In the genomic region with DNA sequence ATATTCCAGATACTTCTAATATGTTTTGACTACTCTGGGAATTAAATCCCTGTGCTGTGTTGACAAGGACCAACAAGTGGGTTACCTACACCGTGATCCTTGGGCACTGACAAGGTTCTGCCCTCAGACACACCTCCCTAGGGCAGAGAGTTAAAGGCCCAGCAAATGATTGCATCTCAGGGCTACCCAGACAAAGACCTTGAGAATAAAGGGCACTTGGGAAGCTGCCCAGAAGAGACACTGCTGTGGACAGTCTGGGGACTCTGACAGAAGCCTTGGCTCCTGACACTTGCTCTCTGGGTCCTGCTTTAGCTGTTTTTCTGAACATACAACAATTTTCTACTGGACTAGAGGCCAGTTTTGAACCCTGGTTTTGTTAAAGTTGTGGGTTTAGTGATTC, we compare ENCODE assay signal across 19 mouse cellular contexts. TPM values are rescaled to one million over a fixed set of nuclear protein-coding genes. Genes with fewer than 3 reads are reported as not detected.
A peak's percentile ranks its signal among the peaks of the same experiment; 100 is the strongest.
DNase-seq lines count a peak whose midpoint lies in the region; ATAC-seq and TF ChIP-seq lines count a peak whose summit lies in the region.
"Had no signal": no experiment of that assay in that cellular context is flagged by ENCODE, and none has a peak within 500 bp of the region (broad histone marks: within the 10 kb centered on the region; RNA-seq: fewer than 3 reads in every experiment).

No protein-coding gene starts in this region.

- ATAC-seq in forebrain, embryonic 12.5 days (ENCODE audit: low FRiP score): no peak
- ATAC-seq in embryonic facial prominence, embryonic 12.5 days (ENCODE audit: insufficient number of reproducible peaks, insufficient read depth, low FRiP score, low TSS enrichment): no peak
- no peak for ATAC-seq in stomach, postnatal 0 days (ENCODE audit: low FRiP score, low TSS enrichment)
- ATAC-seq: hindbrain, embryonic 16.5 days; midbrain, embryonic 15.5 days had no signal

- intact Hi-C loops in gastrocnemius, adult 2 months (cut with DNase I): no loop called here

- no peak overlapping the region for H3K9ac ChIP-seq in forebrain, embryonic 12.5 days
- no peak overlapping the region for H3K9ac ChIP-seq in embryonic facial prominence, embryonic 12.5 days
- H3K9ac ChIP-seq in stomach, postnatal 0 days (ENCODE audit: low read length): no peak overlapping the region
- H3K9ac ChIP-seq: limb, embryonic 12.5 days; midbrain, embryonic 15.5 days had no signal

- no peak for TF ChIP-seq CTCF in gastrocnemius, adult 2 months (IDR thresholded peaks at IDR 0.05)
- TF ChIP-seq CTCF in stomach, postnatal 0 days (IDR thresholded peaks at IDR 0.05; ENCODE audit: low read depth): no peak

- no peaks in the 10 kb centered on the region for H3K36me3 ChIP-seq in forebrain, embryonic 10.5 days (replicated peaks)
- H3K36me3 ChIP-seq in forebrain, embryonic 12.5 days (replicated peaks): no peaks in the 10 kb centered on the region
- no peaks in the 10 kb centered on the region for H3K36me3 ChIP-seq in embryonic facial prominence, embryonic 12.5 days
- H3K36me3 ChIP-seq in stomach, postnatal 0 days (ENCODE audit: control insufficient read depth, insufficient read depth, low read length): no peaks in the 10 kb centered on the region
- H3K36me3 ChIP-seq: limb, embryonic 12.5 days; midbrain, embryonic 15.5 days had no signal

- WGBS in forebrain, embryonic 10.5 days: 68% methylated on average over 1 of the region's 1 CpGs
- WGBS in forebrain, embryonic 12.5 days: 86% methylated on average over 1 of the region's 1 CpGs
- WGBS in embryonic facial prominence, embryonic 12.5 days: 9% methylated on average over 1 of the region's 1 CpGs
- 19% methylated on average over 1 of the region's 1 CpGs for WGBS in stomach, postnatal 0 days

- DNase-seq in forebrain, embryonic 10.5 days (ENCODE audit: extremely low spot score, low spot score): no peak
- peak; percentile 88 to 95 for DNase-seq in adrenal gland, adult (ENCODE audit: inconsistent age in 2 of 2, low spot score in 1 of 2)
- peak; percentile 63 for DNase-seq in kidney, postnatal 10 days
- no peak for DNase-seq in thymus, postnatal 10 days (ENCODE audit: low spot score in 2 of 2)
- no peak for DNase-seq in gastrocnemius, adult 2 months
- DNase-seq in stomach, postnatal 0 days (ENCODE audit: low spot score): no peak
- DNase-seq: cerebellum, adult 9-11 months; embryo, embryonic 11 days; gastrocnemius, postnatal 14 days; heart, postnatal 14 days; lung, adult 2 months; right cerebral cortex, postnatal 4 days; thymus, adult 2 months had no signal

- H3K4me2 ChIP-seq in forebrain, embryonic 12.5 days: no peak overlapping the region
- H3K4me2 ChIP-seq in embryonic facial prominence, embryonic 12.5 days (replicated peaks): no peak overlapping the region
- H3K4me2 ChIP-seq in stomach, postnatal 0 days (replicated peaks; ENCODE audit: low read depth): no peak overlapping the region
- H3K4me2 ChIP-seq: limb, embryonic 12.5 days; midbrain, embryonic 15.5 days had no signal

- no peaks in the 10 kb centered on the region for H3K9me3 ChIP-seq in forebrain, embryonic 10.5 days
- no peaks in the 10 kb centered on the region for H3K9me3 ChIP-seq in forebrain, embryonic 12.5 days
- no peaks in the 10 kb centered on the region for H3K9me3 ChIP-seq in embryonic facial prominence, embryonic 12.5 days
- no peaks in the 10 kb centered on the region for H3K9me3 ChIP-seq in stomach, postnatal 0 days (ENCODE audit: control insufficient read depth, low read length)
- H3K9me3 ChIP-seq: limb, embryonic 12.5 days; midbrain, embryonic 15.5 days had no signal

- TF ChIP-seq EP300 in stomach, postnatal 0 days (optimal IDR thresholded peaks at IDR 0.05): no peak

- H3K4me1 ChIP-seq in forebrain, embryonic 10.5 days: peaks cover 36% of the 10 kb centered on the region
- H3K4me1 ChIP-seq in forebrain, embryonic 12.5 days: peaks cover 10% of the 10 kb centered on the region
- peaks cover 38% of the 10 kb centered on the region for H3K4me1 ChIP-seq in embryonic facial prominence, embryonic 12.5 days
- 0 out of 2 replicates have a peak, but pooled peaks cover 2% of the 10 kb centered on the region for H3K4me1 ChIP-seq in stomach, postnatal 0 days (replicated peaks; ENCODE audit: control insufficient read depth, insufficient read depth)

- no peak overlapping the region for H3K4me3 ChIP-seq in forebrain, embryonic 10.5 days
- H3K4me3 ChIP-seq in forebrain, embryonic 12.5 days (replicated peaks): no peak overlapping the region
- H3K4me3 ChIP-seq in embryonic facial prominence, embryonic 12.5 days: no peak overlapping the region
- H3K4me3 ChIP-seq in gastrocnemius, adult 2 months: no peak overlapping the region
- no peak overlapping the region for H3K4me3 ChIP-seq in stomach, postnatal 0 days (ENCODE audit: low read depth, low read length)
- H3K4me3 ChIP-seq: limb, embryonic 12.5 days; midbrain, embryonic 15.5 days had no signal

- H3K27me3 ChIP-seq in forebrain, embryonic 10.5 days (ENCODE audit: poor library complexity, severe bottlenecking): no peaks in the 10 kb centered on the region
- no peaks in the 10 kb centered on the region for H3K27me3 ChIP-seq in forebrain, embryonic 12.5 days
- H3K27me3 ChIP-seq in embryonic facial prominence, embryonic 12.5 days: no peaks in the 10 kb centered on the region
- H3K27me3 ChIP-seq in stomach, postnatal 0 days (ENCODE audit: control insufficient read depth, insufficient read depth, low read length): no peaks in the 10 kb centered on the region
- H3K27me3 ChIP-seq: limb, embryonic 12.5 days; midbrain, embryonic 15.5 days had no signal

- peak overlapping the region; percentile 53; the same call in 1 of the 2 replicates for H3K27ac ChIP-seq in forebrain, embryonic 10.5 days
- H3K27ac ChIP-seq in forebrain, embryonic 12.5 days: no peak overlapping the region
- 0 out of 2 replicates have a peak overlapping the region, but pooled peaks have one; percentile 23 for H3K27ac ChIP-seq in embryonic facial prominence, embryonic 12.5 days
- no peak overlapping the region for H3K27ac ChIP-seq in gastrocnemius, adult 2 months
- H3K27ac ChIP-seq in stomach, postnatal 0 days (replicated peaks): no peak overlapping the region
- H3K27ac ChIP-seq: limb, embryonic 12.5 days; macrophage; midbrain, embryonic 15.5 days had no signal

RNA-seq across cellular contexts. Expression of gene Lpin2, which starts 27.1 kb away (rescaled TPM):
- polyA plus RNA-seq in forebrain, embryonic 10.5 days (2016; fragmentation: Nextera tagmentation; extraction: Ambion mirVana): 47.6 and 48.0 TPM in 2 replicates
- polyA plus RNA-seq in forebrain, embryonic 12.5 days (2016; fragmentation: Nextera tagmentation; extraction: Ambion mirVana): 41.5 and 45.3 TPM in 2 replicates
- 59.2 and 59.4 TPM in 2 replicates for polyA plus RNA-seq in embryonic facial prominence, embryonic 12.5 days (2016; fragmentation: Nextera tagmentation; extraction: Ambion mirVana)
- 1 to 10 TPM; 5.3 to 5.6 TPM for total RNA-seq in gastrocnemius, adult 2 months (2021)
- 21.3 and 22.6 TPM in 2 replicates for polyA plus RNA-seq in stomach, postnatal 0 days (2015; fragmentation: Nextera tagmentation; extraction: Ambion mirVana)

Comparison
In these comparisons a context has a peak if more than half of its experiments do, and no peak if none do; other contexts are left out.
1. H3K27ac ChIP-seq: peak in forebrain, embryonic 10.5 days (single experiment) and embryonic facial prominence, embryonic 12.5 days (single experiment); none in forebrain, embryonic 12.5 days (single experiment), gastrocnemius, adult 2 months (single experiment) and stomach, postnatal 0 days (single experiment).
2. DNase-seq: peak in adrenal gland, adult (2 of 2) and kidney, postnatal 10 days (single experiment); none in forebrain, embryonic 10.5 days (single experiment), thymus, postnatal 10 days (0 of 2), gastrocnemius, adult 2 months (single experiment) and stomach, postnatal 0 days (single experiment).